Mouse (Mus musculus) G1E (cell line): ENCODE measurements at regions not wholly inside any gene's neighbourhood (a gene's known extent, or its start where the extent isn't known, plus 50 kb on each side); places are given as distances from the start of the nearest gene placed in this dataset.

Experiments used
- ATAC-seq: 2 replicates; pipeline ENCODE4 v1.8.0; 2016; ENCODE audit warnings: mild to moderate bottlenecking; ENCODE audit not compliant: insufficient number of reproducible peaks, poor library complexity, low FRiP score, severe bottlenecking; ENCODE audit errors: extremely low read depth
- DNase-seq: peaks from one replicate; pipeline ENCODE4 v3.0.0; 2012; ENCODE audit warnings: low spot score
- H3K27me3 ChIP-seq: 2 replicates; pipeline ENCODE4 v1.6.1; 2012; ENCODE audit warnings: mild to moderate bottlenecking, low read length, inconsistent platforms; ENCODE audit not compliant: insufficient read depth
- H3K36me3 ChIP-seq: replicated peaks from 2 replicates; pipeline ENCODE3; 2012; ENCODE audit warnings: mild to moderate bottlenecking, inconsistent platforms
- H3K4me1 ChIP-seq: 2 replicates; pipeline ENCODE4 v1.6.1; 2012; ENCODE audit warnings: low read depth, low read length, inconsistent platforms, mixed read lengths; ENCODE audit not compliant: insufficient read depth
- H3K4me3 ChIP-seq: 2 replicates; pipeline ENCODE4 v1.5.1; 2012; ENCODE audit warnings: low read depth, mild to moderate bottlenecking, inconsistent platforms, low read length, moderate library complexity, mixed read lengths
- H3K9me3 ChIP-seq: replicated peaks from 2 replicates; pipeline ENCODE4 v1.6.1; 2012; ENCODE audit warnings: inconsistent platforms
- CTCF ChIP-seq: IDR thresholded peaks from 2 replicates; pipeline ENCODE4 v1.5.1; 2012; ENCODE audit warnings: low read depth, low read length, inconsistent platforms, mixed read lengths
- GATA1 ChIP-seq: IDR thresholded peaks from 2 replicates; pipeline ENCODE4 v1.6.1; 2012; ENCODE audit warnings: borderline replicate concordance, low read length, inconsistent platforms, mixed read lengths
- GATA2 ChIP-seq: IDR thresholded peaks from 2 replicates; pipeline ENCODE4 v1.6.1; 2012; ENCODE audit warnings: low read depth, low read length, inconsistent platforms, borderline replicate concordance
- POLR2AphosphoS5 ChIP-seq: IDR thresholded peaks from 2 replicates; pipeline ENCODE4 v1.6.1; 2012; ENCODE audit warnings: low read depth, low read length, inconsistent platforms; ENCODE audit not compliant: insufficient replicate concordance
- TAL1 ChIP-seq: conservative IDR thresholded peaks from 2 replicates; pipeline ENCODE4 v1.6.1; 2012; ENCODE audit warnings: low read depth, low read length, inconsistent platforms, mixed read lengths

- no peak overlapping the region for H3K4me3 ChIP-seq
- H3K36me3 ChIP-seq: no peaks in the 10 kb centered on the region
- peaks cover 16% of the 10 kb centered on the region for H3K27me3 ChIP-seq
- H3K4me1 ChIP-seq: no peaks in the 10 kb centered on the region
- DNase-seq (no peak), ATAC-seq (no peak)
- TF ChIP-seq POLR2AphosphoS5 (no peak), GATA1 (no peak), CTCF (no peak), GATA2 (no peak), TAL1 (no peak)
- no peaks in the 10 kb centered on the region for H3K9me3 ChIP-seq
Measured at GRCm38 (mm10) chr1:35953721-35954120, 114.5 kb upstream of the Hs6st1 start.

GRCm38 (mm10) chr1:35957425-35958372 is 110.5 kb upstream of the Hs6st1 start:
- TF ChIP-seq POLR2AphosphoS5: no peak
- TF ChIP-seq GATA1: no peak
- TF ChIP-seq GATA2: no peak
- no peak for TF ChIP-seq CTCF
- no peak for TF ChIP-seq TAL1
- no peak for ATAC-seq
- no peaks in the 10 kb centered on the region for H3K4me1 ChIP-seq
- DNase-seq: no peak
- H3K4me3 ChIP-seq: no peak overlapping the region
- H3K27me3 ChIP-seq: peaks cover 13% of the 10 kb centered on the region
- H3K9me3 ChIP-seq: no peaks in the 10 kb centered on the region
- no peaks in the 10 kb centered on the region for H3K36me3 ChIP-seq

- Histone ChIP-seq H3K4me3 (no peak overlapping the region), H3K36me3 (no peaks in the 10 kb centered on the region), H3K9me3 (no peaks in the 10 kb centered on the region), H3K27me3 (peaks cover 7% of the 10 kb centered on the region), H3K4me1 (no peaks in the 10 kb centered on the region)
- no peak for ATAC-seq
- no peak for DNase-seq
- TF ChIP-seq POLR2AphosphoS5 (no peak), GATA2 (no peak), TAL1 (no peak), CTCF (no peak), GATA1 (no peak)
Measured at GRCm38 (mm10) chr1:35959729-35960128, 108.5 kb upstream of the Hs6st1 start.

- ATAC-seq: no peak
Measured at GRCm38 (mm10) chr1:35960844-35961243, 107.4 kb upstream of the Hs6st1 start.

GRCm38 (mm10) chr1:35961923-35962322 is 106.3 kb upstream of the Hs6st1 start:
- Histone ChIP-seq H3K36me3 (no peaks in the 10 kb centered on the region), H3K27me3 (peaks cover 8% of the 10 kb centered on the region), H3K4me1 (no peaks in the 10 kb centered on the region), H3K4me3 (no peak overlapping the region), H3K9me3 (0 out of 2 replicates have a peak, but pooled peaks cover 3% of the 10 kb centered on the region)
- no peak for DNase-seq
- TF ChIP-seq CTCF: no peak
- TF ChIP-seq GATA2: no peak
- no peak for TF ChIP-seq TAL1
- no peak for TF ChIP-seq POLR2AphosphoS5
- no peak for TF ChIP-seq GATA1
- ATAC-seq: no peak

More at GRCm38 (mm10) chr1:35960844-35961243, 107.4 kb upstream of the Hs6st1 start:
- Histone ChIP-seq H3K27me3 (peaks cover 8% of the 10 kb centered on the region), H3K4me3 (no peak overlapping the region), H3K36me3 (no peaks in the 10 kb centered on the region), H3K4me1 (no peaks in the 10 kb centered on the region), H3K9me3 (0 out of 2 replicates have a peak, but pooled peaks cover 3% of the 10 kb centered on the region)
- TF ChIP-seq TAL1: no peak
- TF ChIP-seq GATA1: no peak
- TF ChIP-seq GATA2: no peak
- no peak for TF ChIP-seq CTCF
- TF ChIP-seq POLR2AphosphoS5: no peak
- no peak for DNase-seq

- Histone ChIP-seq H3K9me3 (0 out of 2 replicates have a peak, but pooled peaks cover 3% of the 10 kb centered on the region), H3K27me3 (peaks cover 17% of the 10 kb centered on the region), H3K4me1 (no peaks in the 10 kb centered on the region), H3K36me3 (no peaks in the 10 kb centered on the region), H3K4me3 (no peak overlapping the region)
- DNase-seq (no peak), ATAC-seq (no peak)
- TF ChIP-seq GATA1 (no peak), POLR2AphosphoS5 (no peak), CTCF (no peak), GATA2 (no peak), TAL1 (no peak)
Measured at GRCm38 (mm10) chr1:35968489-35968888, 99.7 kb upstream of the Hs6st1 start.
